Mouse (Mus musculus): ENCODE measurements around the gene Rab7b. TPM values are rescaled to one million over a fixed set of nuclear protein-coding genes. Genes with fewer than 3 reads are reported as not detected.
A peak's percentile ranks its signal among the peaks of the same experiment; 100 is the strongest.

Rab7b gene
- total RNA-seq (2021): 1 to 10 TPM; 2.5 to 2.7 TPM

GRCm38 (mm10) chr1:131688475-131688874 is at the start of gene Rab7b:
TSS of gene Rab7b (plus strand) at chr1:131688695.
- DNase-seq: no peak

DNA sequence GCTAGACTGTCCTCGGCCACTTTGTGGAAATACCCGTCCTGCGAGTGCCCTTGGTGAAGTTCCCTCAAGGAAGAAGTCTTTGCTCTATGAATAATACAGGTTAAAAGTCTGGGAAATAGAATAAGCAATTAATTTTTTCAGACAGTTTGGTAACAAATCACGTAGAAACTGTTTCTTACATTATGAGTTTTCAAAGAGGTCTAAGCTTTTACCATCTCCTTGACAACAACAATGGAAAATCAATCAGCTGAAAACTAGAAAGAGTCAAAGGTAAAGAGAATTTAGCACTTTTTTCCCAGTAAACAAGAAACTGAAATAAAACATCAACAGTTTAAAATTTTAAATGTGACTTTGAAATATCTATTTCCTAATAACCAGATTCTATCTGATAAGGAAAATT is 48.4 kb upstream of the Rab7b start:
- DNase-seq: no peak

DNA sequence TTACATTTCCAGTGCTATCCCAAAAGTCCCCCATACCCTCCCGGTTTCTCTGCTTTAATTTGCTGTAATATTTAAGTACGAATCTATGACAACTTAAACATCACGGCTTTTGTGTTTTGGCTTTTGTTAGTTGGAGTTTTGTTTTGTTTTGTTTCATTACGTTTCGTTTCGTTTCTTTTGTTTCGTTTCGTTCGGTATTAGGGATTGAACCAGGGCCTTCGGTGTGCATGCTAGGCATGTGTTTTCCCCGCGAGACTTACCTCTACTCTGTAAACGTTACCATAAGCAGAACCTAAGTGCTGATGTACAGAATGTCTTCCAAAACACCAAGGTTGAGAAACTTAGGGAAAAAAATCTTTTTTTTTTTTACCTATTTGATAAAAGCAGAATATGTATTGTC is 46.9 kb upstream of the Rab7b start:
- DNase-seq: no peak

GRCm38 (mm10) chr1:131642251-131642650 is 46.2 kb upstream of the Rab7b start:
- DNase-seq: no peak

DNA sequence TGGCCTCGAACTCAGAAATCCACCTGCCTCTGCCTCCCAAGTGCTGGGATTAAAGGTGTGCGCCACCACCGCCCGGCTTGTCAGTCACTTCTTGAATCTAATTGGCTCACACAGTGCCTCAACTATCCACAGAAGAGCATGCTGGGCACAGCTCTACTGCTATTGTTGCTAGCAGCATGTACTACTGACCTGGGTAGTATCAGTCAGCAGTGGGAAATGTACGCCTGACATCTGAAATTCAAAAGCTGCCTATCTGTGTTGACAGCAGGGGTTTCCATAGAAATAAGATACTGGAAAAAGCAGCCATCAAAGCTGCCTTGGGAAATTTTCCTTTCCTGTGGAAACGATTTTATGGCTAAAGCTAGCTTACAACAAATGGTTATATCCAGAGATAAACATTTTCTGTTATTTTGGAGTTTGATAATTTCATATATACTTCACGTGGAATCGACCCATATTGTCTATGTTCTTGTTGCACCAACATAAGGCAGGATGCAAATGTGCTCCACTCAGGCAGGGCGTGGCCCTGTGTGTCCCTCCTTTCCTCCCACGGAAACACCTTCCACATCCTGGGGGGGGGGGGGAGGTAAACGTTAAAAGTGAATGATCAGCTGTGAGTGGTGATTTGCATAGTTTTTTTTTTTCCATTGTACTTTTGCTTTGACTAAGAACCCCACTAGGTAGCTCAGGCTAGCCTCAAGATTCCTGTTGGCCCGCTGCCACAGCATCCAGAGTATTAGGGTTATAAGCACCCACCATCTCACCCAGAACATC is 35.6 kb upstream of the Rab7b start:
- DNase-seq: no peak

- DNase-seq: no peak
Measured at GRCm38 (mm10) chr1:131655601-131656000, 32.9 kb upstream of the Rab7b start.

DNA sequence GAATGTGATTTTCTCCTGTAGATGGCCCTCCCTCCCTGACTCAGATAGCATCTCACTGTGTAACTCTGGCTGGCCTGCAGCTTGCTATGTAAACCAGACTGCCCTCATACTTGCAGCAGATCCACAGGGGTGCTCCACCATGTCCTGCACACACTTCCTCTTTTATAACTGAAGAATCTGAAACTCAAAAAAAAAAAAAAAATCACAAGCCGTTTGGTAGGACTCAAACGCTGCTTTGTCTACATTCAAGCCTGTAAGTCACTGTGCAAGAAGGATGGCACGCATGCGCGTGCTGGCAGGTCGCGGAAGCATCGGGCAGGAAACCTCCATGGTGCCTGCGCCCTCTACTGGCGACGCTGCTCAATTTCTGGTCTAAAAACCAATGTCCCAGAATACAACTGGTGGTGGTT is 30.5 kb upstream of the Rab7b start:
- DNase-seq: peak; percentile 88 to 89

DNA sequence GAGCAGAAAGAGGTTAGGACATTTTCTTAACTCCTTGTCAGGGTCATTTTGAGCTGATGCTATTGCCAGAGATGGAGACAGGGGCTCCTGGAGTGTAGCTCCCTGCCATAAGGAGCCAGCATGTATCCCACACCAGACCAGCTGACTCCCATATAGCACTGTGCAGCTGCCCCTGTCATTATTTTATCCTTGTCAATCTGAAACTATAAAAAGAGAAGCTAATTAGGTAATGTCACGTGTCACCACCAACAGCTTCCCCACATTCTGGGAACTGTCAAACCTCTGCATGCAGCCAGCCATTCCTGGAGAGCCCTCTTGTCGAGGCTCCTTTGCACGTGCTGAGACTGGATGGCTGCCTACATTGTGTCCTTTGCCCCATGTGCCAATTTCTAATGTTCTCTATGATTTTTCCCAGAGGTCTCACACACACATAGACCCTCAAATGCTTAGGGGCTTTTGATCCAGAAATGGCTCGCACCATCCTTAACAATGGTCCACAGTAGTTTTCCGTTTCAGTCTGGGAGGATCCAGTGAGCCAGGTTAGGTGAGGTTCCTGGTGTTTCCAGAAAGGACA is 28.9 kb upstream of the Rab7b start:
- DNase-seq: no peak

DNA sequence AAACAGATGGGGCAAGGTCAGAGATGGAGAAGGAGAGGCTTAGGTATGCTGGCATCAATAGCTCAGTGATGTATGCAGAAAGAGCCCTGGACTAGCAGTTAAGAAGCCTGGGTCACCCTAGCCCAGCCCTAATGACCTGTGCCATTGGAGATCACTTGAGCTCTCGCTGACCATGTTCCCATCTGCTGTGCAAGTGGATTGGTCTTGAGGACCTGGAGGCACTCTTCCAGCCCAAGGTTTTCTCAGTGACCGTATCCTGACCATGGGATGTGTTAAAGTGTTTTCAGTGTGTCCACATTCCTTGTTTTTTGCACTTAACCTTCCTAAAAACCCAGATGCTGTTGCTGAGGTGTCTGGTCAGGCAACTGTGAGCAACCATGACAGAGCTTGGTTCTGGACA is 28.2 kb upstream of the Rab7b start:
- DNase-seq: no peak

DNA sequence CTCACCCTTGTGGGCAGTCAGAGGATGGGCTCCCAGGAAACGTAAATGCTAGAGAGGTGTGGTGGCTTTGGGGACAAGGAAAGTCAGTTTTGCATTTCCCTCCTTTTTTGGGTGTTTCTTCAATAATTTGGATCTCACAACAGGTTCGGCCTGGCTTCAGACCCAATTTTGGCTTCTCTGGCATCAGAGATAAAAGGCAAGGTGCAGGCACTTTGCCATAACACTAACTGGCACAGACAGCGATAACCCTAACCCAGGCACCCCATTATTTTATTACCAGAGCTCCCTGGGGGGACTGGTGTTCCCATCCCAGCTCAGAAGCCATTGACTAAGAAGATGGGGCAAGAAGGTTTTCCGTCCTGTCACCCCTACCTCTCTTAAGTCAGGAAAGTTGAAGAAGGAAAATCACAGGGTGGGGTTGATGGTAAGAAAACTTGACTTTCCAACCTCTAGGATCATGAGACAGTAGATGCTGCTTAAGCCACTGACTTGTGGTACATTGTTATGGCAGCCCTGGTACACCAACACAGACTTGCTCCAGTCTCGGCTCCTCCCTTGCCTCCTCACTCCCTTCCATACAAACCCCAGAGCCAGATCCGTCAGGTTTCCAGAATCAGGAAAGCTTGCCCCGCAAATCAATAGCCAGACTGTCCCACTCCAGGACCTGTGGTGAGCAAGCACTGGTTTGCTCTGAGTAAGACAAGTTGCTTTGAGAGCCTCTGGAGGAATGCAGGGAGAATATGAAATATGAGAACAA is 27.6 kb upstream of the Rab7b start:
- DNase-seq: no peak

DNA sequence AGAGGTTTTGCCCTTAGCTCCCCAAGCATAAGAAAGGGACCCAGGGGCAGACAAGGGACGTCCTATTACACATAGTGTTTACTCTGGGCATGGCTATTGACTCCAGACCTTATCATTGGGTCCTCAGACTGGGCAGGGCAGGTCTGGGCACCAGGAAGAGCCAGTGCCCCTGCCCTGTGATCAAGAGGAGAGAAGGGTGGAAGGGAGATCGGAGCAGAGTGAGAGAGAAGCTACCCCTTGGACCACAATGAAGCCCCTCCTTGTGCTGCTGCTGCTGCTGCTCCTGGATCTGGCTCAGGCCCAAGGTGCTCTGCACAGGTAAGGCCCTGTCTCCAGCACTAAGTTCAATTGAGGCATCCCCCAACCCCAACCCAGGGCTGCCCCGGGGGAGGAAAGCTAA is 26.7 kb upstream of the Rab7b start:
- DNase-seq: no peak

DNA sequence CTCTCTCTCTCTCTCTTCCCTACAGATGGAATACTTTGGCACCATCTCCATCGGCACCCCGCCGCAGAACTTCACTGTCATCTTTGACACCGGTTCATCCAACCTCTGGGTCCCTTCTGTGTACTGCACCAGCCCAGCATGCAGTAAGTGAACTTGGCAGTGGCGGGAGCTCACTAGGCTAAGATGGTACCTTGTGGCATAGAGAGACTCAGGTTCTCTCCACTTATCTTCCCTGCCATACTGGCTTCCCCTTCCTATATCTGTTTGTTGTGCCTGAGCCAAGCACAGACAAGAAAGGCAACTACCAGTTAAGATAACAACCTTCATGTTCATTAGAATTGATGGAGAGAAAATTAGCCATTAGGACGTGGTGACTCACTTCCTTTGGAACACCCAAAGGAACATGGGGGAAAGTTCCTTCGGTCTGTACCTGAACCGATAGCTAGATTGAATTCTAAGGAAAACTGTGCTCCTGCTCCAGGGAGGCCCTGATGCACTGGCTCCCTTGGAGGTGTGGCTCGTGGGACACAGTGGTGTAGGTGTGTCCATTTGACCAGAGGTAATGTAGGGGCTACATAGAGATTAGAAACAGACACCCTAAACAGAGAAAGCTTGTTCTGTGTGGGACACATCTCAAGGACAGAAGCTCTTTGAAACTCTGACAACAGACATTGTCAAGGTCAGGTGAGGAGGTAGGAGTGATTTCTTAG is 25.1 kb upstream of the Rab7b start:
- no peak for DNase-seq

GRCm38 (mm10) chr1:131664136-131664535 is 24.4 kb upstream of the Rab7b start:
- no peak for DNase-seq

DNA sequence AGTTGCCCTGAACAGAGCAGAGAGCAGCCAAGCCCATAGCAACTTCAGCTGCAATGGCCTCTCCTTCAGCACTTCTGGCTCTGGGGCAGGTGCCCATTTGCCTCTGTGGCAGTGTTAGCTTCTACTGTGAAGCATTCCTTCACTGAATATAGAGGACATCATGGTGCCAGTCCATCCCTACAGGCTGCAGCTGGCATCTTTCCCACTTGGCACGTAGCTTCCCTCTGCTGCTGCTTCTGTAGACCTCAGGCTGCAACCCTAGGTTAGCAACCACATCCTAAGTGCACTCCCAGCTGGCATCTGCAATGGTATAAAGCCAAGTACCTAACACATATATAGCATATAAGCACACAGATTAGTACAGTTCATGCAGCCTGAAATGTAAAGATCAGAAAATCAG is 22.6 kb upstream of the Rab7b start:
- DNase-seq: no peak

DNA sequence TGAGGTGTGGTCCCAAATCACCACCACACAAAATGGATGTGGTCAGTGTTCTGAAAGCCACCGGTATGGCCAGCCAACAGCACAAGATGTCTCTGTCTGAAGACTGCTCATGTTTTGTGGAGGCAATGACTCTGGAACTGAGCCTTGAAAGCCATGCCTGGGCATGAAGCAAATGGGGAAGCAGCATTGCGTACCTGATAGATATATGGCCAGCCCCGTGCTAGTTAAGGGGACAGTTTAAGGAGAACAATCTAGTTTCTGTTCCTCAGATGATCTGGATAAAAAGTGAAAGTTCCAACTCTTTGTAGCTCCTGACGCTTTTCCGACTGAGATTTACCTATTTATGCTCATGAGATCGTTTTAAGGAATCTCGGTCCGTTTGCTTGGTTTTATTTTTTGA is 17.4 kb upstream of the Rab7b start:
- DNase-seq: no peak

GRCm38 (mm10) chr1:131672361-131672760 is 16.1 kb upstream of the Rab7b start:
- no peak for DNase-seq

DNA sequence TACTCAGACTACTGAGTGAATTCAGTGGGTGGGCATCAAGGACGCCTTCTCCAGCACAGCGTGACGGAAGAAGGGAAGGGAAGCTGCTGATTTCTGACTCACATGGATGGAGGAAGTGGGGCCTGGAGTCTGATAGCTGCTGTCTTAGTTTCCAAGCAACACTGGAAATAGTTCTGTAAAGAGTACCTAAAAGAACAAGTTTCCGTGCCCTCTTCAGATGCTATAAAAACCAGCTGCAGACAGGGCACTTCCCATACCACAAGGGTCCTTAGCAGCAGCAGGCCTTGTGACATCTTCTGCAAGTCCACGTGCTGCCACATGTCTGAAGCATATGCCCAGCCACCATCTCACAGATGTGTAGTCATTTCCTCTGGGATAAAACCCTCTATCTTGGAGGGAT is 8.9 kb upstream of the Rab7b start:
- no peak for DNase-seq

- no peak for DNase-seq
Measured at GRCm38 (mm10) chr1:131687739-131688138, 756 bp upstream of the Rab7b start.

DNA sequence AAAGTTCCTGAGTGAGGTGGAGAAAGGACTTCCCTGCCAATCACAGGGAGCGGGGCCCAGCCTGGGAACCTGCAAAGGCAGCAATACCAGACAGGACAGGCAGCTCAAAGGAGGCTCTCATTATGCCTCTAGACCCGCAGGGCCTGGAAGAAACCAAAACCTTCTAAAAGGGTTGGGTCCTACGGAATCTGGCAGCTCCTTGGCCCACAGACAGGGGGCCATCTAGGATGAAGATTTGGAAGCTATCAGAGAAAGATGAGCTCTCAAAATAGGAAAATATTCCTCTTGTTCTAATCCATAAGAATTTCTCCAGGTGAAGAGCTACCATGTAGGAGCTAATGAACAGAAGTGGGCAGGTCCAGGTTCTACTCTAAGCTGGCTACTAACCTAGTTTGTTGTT is 521 bp downstream of the Rab7b start:
- no peak for DNase-seq

- no peak for DNase-seq
Measured at GRCm38 (mm10) chr1:131689899-131690298, 1.4 kb downstream of the Rab7b start.

DNA sequence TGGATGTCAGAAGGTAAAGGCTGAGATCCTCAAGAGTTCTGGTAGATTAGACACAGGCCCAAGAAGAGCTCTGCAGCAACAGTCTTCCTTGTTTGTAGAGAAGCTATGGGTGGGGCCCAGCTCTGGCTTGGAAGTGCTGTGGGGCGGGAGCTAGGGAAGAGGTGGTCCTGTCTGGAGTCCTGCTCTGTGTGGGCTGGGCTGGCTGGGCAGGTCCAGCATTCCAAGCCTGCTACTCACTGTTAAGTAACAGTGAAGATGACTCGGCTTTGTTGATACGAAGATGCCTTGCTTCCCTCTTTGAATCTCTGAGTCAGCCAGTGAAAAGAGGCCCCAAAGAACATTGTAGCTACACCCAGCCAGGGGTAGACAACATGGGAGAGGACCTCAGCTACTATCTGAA is 1.9 kb downstream of the Rab7b start:
- no peak for DNase-seq

DNA sequence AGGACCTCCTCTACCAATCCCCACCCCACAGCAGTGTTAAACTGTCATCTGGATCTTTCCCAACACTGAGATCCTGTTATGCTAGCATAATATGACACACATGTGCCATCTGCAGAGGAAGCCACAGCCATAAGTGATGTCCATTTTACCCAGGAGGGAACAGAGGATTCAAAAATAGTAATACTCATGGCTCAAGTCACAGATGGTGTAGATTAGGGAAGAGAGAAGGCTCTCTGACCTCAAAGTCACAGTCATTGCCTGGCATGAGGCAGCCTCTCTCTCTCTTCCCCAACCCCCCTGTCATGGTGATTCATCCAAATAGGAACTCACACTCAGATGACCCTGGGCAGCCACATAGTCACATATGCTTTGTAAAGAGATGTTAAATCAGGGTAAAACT is 2.9 kb downstream of the Rab7b start:
- DNase-seq: no peak

- no peak for DNase-seq
Measured at GRCm38 (mm10) chr1:131695308-131695707, 6.8 kb downstream of the Rab7b start.

All from layer of hippocampus, postnatal 36 days (tissue).